Mouse (Mus musculus): Measurements from ENCODE around the gene Emp2. TPM values are rescaled to one million over a fixed set of nuclear protein-coding genes. Genes with fewer than 3 reads are reported as not detected.
"Not testable (repeated sequence)": the region's sequence is repeated elsewhere in the genome, so short reads cannot be mapped to it uniquely, and the experiment has no call there.

The Emp2 gene
- polyA plus RNA-seq, 1 experiment from 2014 or later = 5.2 TPM

- no peaks in the 10 kb centered on the region for H3K36me3 ChIP-seq
- H3K27ac ChIP-seq = no peak overlapping the region
- H3K27me3 ChIP-seq = no peaks in the 10 kb centered on the region
- H3K4me1 ChIP-seq = no peaks in the 10 kb centered on the region
- H3K9ac ChIP-seq = no peak overlapping the region
- WGBS = 50% methylated on average over 12 of the region's 12 CpGs
- no peak overlapping the region for H3K4me3 ChIP-seq
- ATAC-seq (ENCODE audit: low FRiP score) = no peak
- no peak overlapping the region for H3K4me2 ChIP-seq (replicated peaks)
- no peaks in the 10 kb centered on the region for H3K9me3 ChIP-seq (replicated peaks)
These were observed 33.3 kb downstream of the Emp2 start for GRCm38 (mm10) chr16:10280286-10280951.

- H3K4me3 ChIP-seq; ATAC-seq (ENCODE audit: low FRiP score): not testable (repeated sequence)
- 81% methylated on average over 5 of the region's 5 CpGs for WGBS
These were observed 37.0 kb downstream of the Emp2 start for GRCm38 (mm10) chr16:10276778-10277177.

GRCm38 (mm10) chr16:10274465-10274864, 39.3 kb downstream of the Emp2 start:
- H3K27me3 ChIP-seq = no peaks in the 10 kb centered on the region
- H3K36me3 ChIP-seq = no peaks in the 10 kb centered on the region
- WGBS = 77% methylated on average over 4 of the region's 4 CpGs
- H3K4me3 ChIP-seq = no peak overlapping the region
- peaks cover 14% of the 10 kb centered on the region for H3K9me3 ChIP-seq (replicated peaks)
- ATAC-seq (ENCODE audit: low FRiP score) = no peak
- no peaks in the 10 kb centered on the region for H3K4me1 ChIP-seq
- H3K4me2 ChIP-seq (replicated peaks) = no peak overlapping the region
- no peak overlapping the region for H3K27ac ChIP-seq
- H3K9ac ChIP-seq = no peak overlapping the region

More at GRCm38 (mm10) chr16:10276778-10277177, 37.0 kb downstream of the Emp2 start:
- not testable (repeated sequence) for H3K27ac ChIP-seq; H3K4me2 ChIP-seq (replicated peaks); H3K27me3 ChIP-seq; H3K36me3 ChIP-seq; H3K9ac ChIP-seq; H3K4me1 ChIP-seq
- H3K9me3 ChIP-seq (replicated peaks) = peaks cover 14% of the 10 kb centered on the region

- WGBS = 31% methylated on average over 3 of the region's 3 CpGs
- Histone ChIP-seq H3K4me3 (no peak overlapping the region), H3K4me2 (replicated peaks) (no peak overlapping the region), H3K9ac (no peak overlapping the region), H3K27me3 (no peaks in the 10 kb centered on the region), H3K36me3 (no peaks in the 10 kb centered on the region), H3K9me3 (replicated peaks) (peaks cover 14% of the 10 kb centered on the region), H3K4me1 (no peaks in the 10 kb centered on the region), H3K27ac (no peak overlapping the region)
- no peak for ATAC-seq (ENCODE audit: low FRiP score)
These were observed 41.5 kb downstream of the Emp2 start for GRCm38 (mm10) chr16:10272256-10272655.

GRCm38 (mm10) chr16:10253993-10254392, 59.8 kb downstream of the Emp2 start:
- Histone ChIP-seq H3K36me3 (no peaks in the 10 kb centered on the region), H3K27ac (no peak overlapping the region), H3K4me2 (replicated peaks) (no peak overlapping the region), H3K9me3 (replicated peaks) (no peaks in the 10 kb centered on the region), H3K9ac (no peak overlapping the region), H3K27me3 (no peaks in the 10 kb centered on the region), H3K4me1 (no peaks in the 10 kb centered on the region), H3K4me3 (no peak overlapping the region)
- ATAC-seq (ENCODE audit: low FRiP score) = no peak
- 11% methylated on average over 1 of the region's 1 CpGs for WGBS

- Histone ChIP-seq H3K36me3 (no peaks in the 10 kb centered on the region), H3K4me1 (no peaks in the 10 kb centered on the region), H3K9ac (no peak overlapping the region), H3K4me3 (no peak overlapping the region), H3K4me2 (replicated peaks) (no peak overlapping the region), H3K9me3 (replicated peaks) (no peaks in the 10 kb centered on the region), H3K27me3 (no peaks in the 10 kb centered on the region), H3K27ac (no peak overlapping the region)
- ATAC-seq (ENCODE audit: low FRiP score) = no peak
These were observed 77.2 kb downstream of the Emp2 start for GRCm38 (mm10) chr16:10236601-10237000.

Small RNA genes within 50 kb of the gene (microRNA-seq; reads per million reads assigned to microRNA genes)
- gene Gm22932 = not detected

Other genes starting within 250 kb of the Emp2 start
- 1.1 and 1.4 TPM in 2 replicates for gene Rpl39l, start 143.7 kb downstream of the Emp2 start, polyA plus RNA-seq (2016; fragmentation: Nextera tagmentation; extraction: Ambion mirVana)
- gene Atf7ip2, start 121.3 kb downstream of the Emp2 start, polyA plus RNA-seq (2016; fragmentation: Nextera tagmentation; extraction: Ambion mirVana) = 0.70 and 0.93 TPM in 2 replicates
- gene Tekt5, start 81.5 kb upstream of the Emp2 start, polyA plus RNA-seq (2016; fragmentation: Nextera tagmentation; extraction: Ambion mirVana) = 0.75 and 0.91 TPM in 2 replicates
- gene Nubp1, start 98.0 kb upstream of the Emp2 start, polyA plus RNA-seq (2016; fragmentation: Nextera tagmentation; extraction: Ambion mirVana) = 50.7 and 57.6 TPM in 2 replicates
- gene Tvp23a, start 133.4 kb upstream of the Emp2 start, polyA plus RNA-seq (2016; fragmentation: Nextera tagmentation; extraction: Ambion mirVana) = 34.1 TPM in 2 replicates
- 0.35 and 0.37 TPM in 2 replicates for gene Ciita, start 166.1 kb upstream of the Emp2 start, polyA plus RNA-seq (2016; fragmentation: Nextera tagmentation; extraction: Ambion mirVana)
- 22.2 and 27.6 TPM in 2 replicates for gene Dexi, start 229.1 kb upstream of the Emp2 start, polyA plus RNA-seq (2016; fragmentation: Nextera tagmentation; extraction: Ambion mirVana)
- 51.4 and 55.5 TPM in 2 replicates for gene Clec16a, start 231.4 kb upstream of the Emp2 start, polyA plus RNA-seq (2016; fragmentation: Nextera tagmentation; extraction: Ambion mirVana)